ENCODE assay signal across 8 mouse cellular contexts in the genomic region with DNA sequence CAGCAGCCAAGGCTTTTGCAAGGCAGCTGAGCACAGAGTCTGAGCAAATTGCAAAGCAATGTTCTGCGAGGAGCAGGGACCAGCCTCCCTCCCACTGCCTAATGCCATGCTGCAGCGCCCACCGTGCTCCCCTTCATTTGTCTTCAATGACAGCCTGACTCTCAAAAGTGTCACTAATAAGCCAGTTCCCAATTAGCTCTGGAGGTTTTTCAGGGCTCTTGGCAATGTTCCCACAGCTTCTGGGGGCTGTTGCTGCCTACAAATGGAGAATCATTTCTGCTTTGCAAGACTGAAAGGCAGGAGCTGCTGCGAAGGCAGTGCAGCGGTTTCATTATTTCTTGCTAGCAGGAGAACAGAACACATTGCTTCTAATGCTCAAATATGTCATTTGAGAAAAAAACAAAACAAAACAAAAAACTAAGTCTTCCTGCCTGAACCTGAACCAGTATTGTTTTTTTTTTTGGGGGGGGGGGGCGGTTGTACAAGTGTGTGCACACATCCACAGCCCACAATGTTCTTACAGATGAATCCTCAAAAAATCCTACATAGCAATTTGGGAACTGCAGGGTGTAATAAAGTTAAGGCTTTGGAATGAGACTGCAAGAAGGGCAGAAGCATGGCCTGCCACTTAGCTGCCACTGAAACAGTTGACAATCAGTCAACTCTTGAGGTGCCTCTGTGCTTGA.
DNase-seq lines count a peak whose midpoint lies in the region; ATAC-seq lines count a peak whose summit lies in the region.

No protein-coding gene starts in this region.

- H3K27me3 ChIP-seq in forebrain, embryonic 12.5 days: no peaks in the 10 kb centered on the region
- no peaks in the 10 kb centered on the region for H3K27me3 ChIP-seq in neural tube, embryonic 13.5 days
- no peaks in the 10 kb centered on the region for H3K27me3 ChIP-seq in heart, embryonic 10.5 days (ENCODE audit: insufficient read depth, poor library complexity, severe bottlenecking)

- peak; percentile 95 for ATAC-seq in forebrain, embryonic 12.5 days (ENCODE audit: low FRiP score)
- peak; percentile 91; the same call in 1 of the 2 replicates for ATAC-seq in neural tube, embryonic 13.5 days (ENCODE audit: low read depth)
- no peak for ATAC-seq in megakaryocyte-erythroid progenitor cell, adult 5-6 weeks (replicated peaks; ENCODE audit: low FRiP score, low TSS enrichment, poor library complexity, severe bottlenecking)

- peak overlapping the region; percentile 86 for H3K27ac ChIP-seq in forebrain, embryonic 12.5 days
- peak overlapping the region; percentile 64 for H3K27ac ChIP-seq in neural tube, embryonic 13.5 days (replicated peaks)
- H3K27ac ChIP-seq in heart, embryonic 10.5 days: no peak overlapping the region

- peak overlapping the region; percentile 10; the same call in 1 of the 2 replicates for H3K4me2 ChIP-seq in forebrain, embryonic 12.5 days
- peak overlapping the region; percentile 41 for H3K4me2 ChIP-seq in neural tube, embryonic 13.5 days

- no peak overlapping the region for H3K9ac ChIP-seq in forebrain, embryonic 12.5 days
- H3K9ac ChIP-seq in neural tube, embryonic 13.5 days: 0 out of 2 replicates have a peak overlapping the region, but pooled peaks have one; percentile 28

- peak; percentile 22 for DNase-seq in cerebellum, adult 9-10 months
- no peak for DNase-seq in cerebellum, adult 8-10 months
- DNase-seq in layer of hippocampus, adult 9-11 months: peak; percentile 94
- DNase-seq in adrenal gland, postnatal 4 days (ENCODE audit: low spot score in 2 of 2): no peak
- DNase-seq in heart, embryonic 10.5 days (ENCODE audit: low spot score): no peak

- no peak overlapping the region for H3K4me3 ChIP-seq in forebrain, embryonic 12.5 days (replicated peaks)
- no peak overlapping the region for H3K4me3 ChIP-seq in neural tube, embryonic 13.5 days
- H3K4me3 ChIP-seq in heart, embryonic 10.5 days: no peak overlapping the region

- H3K36me3 ChIP-seq in forebrain, embryonic 12.5 days (replicated peaks): no peaks in the 10 kb centered on the region
- no peaks in the 10 kb centered on the region for H3K36me3 ChIP-seq in neural tube, embryonic 13.5 days
- H3K36me3 ChIP-seq in heart, embryonic 10.5 days: no peaks in the 10 kb centered on the region

- no peaks in the 10 kb centered on the region for H3K9me3 ChIP-seq in forebrain, embryonic 12.5 days
- H3K9me3 ChIP-seq in neural tube, embryonic 13.5 days: no peaks in the 10 kb centered on the region
- no peaks in the 10 kb centered on the region for H3K9me3 ChIP-seq in heart, embryonic 10.5 days

- H3K4me1 ChIP-seq in forebrain, embryonic 12.5 days: peaks cover 13% of the 10 kb centered on the region; the same call in 1 of the 2 replicates
- peaks cover 14% of the 10 kb centered on the region for H3K4me1 ChIP-seq in neural tube, embryonic 13.5 days (replicated peaks)
- no peaks in the 10 kb centered on the region for H3K4me1 ChIP-seq in heart, embryonic 10.5 days

- WGBS in forebrain, embryonic 12.5 days: 26% methylated on average over 6 of the region's 6 CpGs
- WGBS in neural tube, embryonic 13.5 days: 34% methylated on average over 6 of the region's 6 CpGs
- WGBS in heart, embryonic 10.5 days: 78% methylated on average over 6 of the region's 6 CpGs

Comparison
In these comparisons a context has a peak if more than half of its experiments do, and no peak if none do; other contexts are left out.
1. DNase-seq: peak in cerebellum, adult 9-10 months (single experiment) and layer of hippocampus, adult 9-11 months (single experiment); none in cerebellum, adult 8-10 months (single experiment), adrenal gland, postnatal 4 days (0 of 2) and heart, embryonic 10.5 days (single experiment).